Mouse (Mus musculus) gastrocnemius, postnatal 4 days (tissue): ENCODE data around the gene Tjp1. TPM values are rescaled to one million over a fixed set of nuclear protein-coding genes. Genes with fewer than 3 reads are reported as not detected.

Experiments used
- DNase-seq, 2 experiments: peaks; one replicate each; pipeline ENCODE4 v3.0.0; 2021 to 2022; ENCODE audit warnings: low spot score in 2 of 2, mixed read lengths in 2 of 2
- long read RNA-seq, 2 experiments: library from polyadenylated mRNA; stranded (forward); transcript quantifications; one replicate each; pipeline ENCODE4 v2.0.0; 2021
- total RNA-seq, 2 experiments: library from RNA; stranded (reverse); gene quantifications; 2 replicates each; pipeline ENCODE4 v1.2.3; 2021

The Tjp1 gene
- 10 to 100 TPM; 71.2 to 73.6 TPM for total RNA-seq
- long read RNA-seq, experiment 1, full-length matches to known transcripts = 1 of 3 reads
- long read RNA-seq, experiment 1, partial matches to known transcripts = 0 of 3 reads
- long read RNA-seq, experiment 1, other reads (novel, unspliced or antisense) = 2 of 3 reads
- long read RNA-seq, experiment 2, partial matches to known transcripts = 2 of 4 reads
- long read RNA-seq, experiment 2, other reads (novel, unspliced or antisense) = 2 of 4 reads

DNA sequence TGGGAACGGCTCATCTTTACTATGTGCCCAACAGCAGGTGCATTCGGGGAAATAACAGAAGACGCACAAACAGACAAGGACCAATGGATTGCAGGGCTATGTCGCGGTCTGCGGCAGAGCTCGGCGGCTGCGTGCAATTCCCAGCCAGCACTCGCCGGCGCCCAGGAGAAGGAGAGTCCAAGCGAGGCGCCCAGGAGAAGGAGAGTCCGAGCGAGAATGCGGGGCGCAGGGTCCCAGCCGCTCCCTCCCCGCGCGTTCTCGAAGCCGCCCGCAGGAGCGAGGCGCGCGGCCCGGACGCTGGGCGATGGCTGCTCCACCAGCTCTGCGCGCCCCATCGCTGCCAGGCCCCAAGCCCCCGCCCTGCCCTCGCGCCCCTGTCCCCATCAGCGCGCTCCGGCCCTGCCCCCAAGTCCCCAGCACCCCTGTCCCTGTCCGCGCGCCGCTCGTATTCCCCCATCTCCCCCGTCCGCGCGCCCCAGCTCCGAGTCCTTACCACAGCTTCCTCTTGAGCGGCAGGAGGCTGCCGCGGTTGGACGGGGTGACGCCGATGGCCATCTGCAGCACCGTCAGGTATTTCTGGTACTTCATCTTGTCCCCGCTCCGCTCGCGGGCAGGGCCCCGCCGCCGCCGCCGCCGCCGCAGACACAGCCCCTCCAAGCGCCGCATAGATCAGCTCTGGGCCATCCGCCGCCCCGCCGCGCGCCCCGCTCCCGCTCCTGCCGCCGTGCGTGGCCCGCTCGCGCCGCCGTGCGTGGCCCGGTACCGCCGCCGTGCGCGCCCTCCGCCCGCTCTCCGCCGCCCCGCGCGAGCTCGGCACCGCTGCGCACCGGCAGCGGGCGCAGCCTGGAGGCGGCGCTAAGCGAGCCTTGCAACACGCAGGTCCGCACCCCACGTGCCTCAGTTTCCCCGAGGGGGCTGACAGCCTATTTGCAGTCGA is at the start of gene Tjp1:
TSS of gene Tjp1 (minus strand) at position 711 of the 937 bp plus-strand sequence.
- DNase-seq = no peak

DNA sequence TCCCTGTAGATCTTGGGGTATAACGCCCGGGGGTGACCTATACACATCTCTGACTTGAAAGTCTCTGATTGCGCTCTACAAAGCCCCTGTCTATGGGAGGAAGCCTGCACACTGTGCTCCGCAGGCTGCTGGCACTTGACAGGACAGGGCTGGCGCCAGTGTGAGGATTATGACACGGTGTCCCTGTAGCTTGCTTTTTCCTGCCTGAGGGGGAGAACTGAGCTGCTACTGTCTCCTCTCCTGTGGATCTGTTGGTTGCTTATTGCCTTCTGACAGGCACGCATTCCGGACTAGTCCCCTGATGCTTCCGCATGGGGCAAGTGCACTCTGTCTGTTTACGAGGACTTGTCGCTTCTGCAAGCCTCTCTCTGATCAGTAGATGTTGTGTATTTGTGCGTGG is 49.5 kb upstream of the Tjp1 start:
- DNase-seq = no peak

DNA sequence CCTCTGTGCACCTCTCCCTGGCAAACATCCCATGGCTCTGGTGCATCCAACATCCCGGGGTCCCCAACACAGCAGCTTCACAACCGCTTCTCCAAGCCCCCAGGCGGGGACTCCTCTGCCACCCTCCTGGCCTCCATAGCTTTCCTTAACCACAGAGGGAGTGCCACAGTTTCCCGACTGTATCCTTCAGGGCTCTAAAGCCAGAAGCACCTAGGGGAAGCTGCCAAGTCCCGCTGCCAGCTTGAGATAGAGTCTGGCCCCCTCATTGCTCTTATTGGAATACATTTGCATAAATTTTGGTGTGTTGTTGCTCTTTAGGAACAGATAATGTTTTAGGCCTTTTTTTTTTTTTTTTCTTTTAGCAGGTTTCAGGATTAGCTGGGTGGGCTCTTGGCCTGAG is 45.1 kb upstream of the Tjp1 start:
- DNase-seq = no peak

GRCm38 (mm10) chr7:65570691-65571090 is 43.1 kb upstream of the Tjp1 start:
- no peak for DNase-seq

DNA sequence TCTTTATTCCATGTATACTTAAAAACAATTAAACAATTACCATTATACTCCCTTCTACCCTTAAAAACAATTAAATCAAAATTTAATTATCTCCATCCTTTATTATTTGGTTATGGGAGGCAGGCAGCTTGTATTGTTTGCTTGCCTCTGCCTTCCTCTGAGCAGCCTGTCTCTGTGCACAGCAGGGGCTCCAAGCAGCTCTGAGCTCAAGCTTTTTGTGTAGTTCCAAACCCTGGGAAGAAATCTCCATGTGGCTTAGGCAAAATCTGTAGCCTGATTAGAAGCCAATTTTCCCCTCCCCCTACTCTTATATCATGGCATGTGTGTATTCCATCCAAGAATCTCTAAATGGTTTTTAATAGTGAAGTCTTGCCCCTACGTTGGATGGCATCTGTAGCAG is 28.4 kb upstream of the Tjp1 start:
- DNase-seq = no peak

GRCm38 (mm10) chr7:65545741-65546140 is 18.2 kb upstream of the Tjp1 start:
- DNase-seq = no peak

- no peak for DNase-seq
Measured at GRCm38 (mm10) chr7:65532689-65533088, 5.1 kb upstream of the Tjp1 start.

DNA sequence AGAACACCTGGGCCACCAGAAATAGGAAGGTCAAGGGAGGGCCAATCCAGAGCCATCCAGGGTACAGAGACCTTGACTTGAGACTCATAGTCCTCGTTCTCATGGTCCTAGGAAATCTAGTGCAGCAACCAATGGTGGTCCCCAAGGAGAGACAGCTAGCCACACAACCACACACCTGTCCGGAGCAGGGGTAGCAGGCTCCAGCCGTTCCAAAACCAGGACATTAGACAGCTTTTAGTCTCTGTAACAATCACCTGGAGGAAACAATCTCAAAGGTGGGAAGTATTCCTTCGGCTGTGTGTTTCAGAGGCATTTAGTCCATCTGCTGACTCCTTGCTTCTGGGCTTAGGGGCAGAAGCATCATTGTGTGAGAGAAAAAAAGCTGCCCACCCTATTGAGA is 4.5 kb downstream of the Tjp1 start:
- no peak for DNase-seq

DNA sequence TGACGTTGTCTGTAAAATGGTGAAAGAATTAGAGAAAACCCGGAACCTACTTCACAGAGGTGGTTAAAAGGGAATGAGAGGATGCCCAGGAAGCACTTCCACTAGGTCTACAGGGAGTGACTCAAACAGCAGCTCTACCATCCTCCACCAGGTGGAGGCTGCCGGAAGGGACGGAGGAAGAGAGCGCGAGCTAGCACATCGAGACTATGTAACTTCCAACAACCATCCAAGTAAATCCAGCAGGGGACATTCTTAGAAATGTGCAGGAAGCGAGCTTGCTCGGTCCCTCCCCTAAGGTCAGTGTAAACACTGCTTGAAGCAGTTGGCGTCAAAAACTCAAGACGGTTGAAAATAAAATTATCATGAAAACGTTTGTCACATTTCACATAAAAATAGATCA is 5.1 kb downstream of the Tjp1 start:
- no peak for DNase-seq

DNA sequence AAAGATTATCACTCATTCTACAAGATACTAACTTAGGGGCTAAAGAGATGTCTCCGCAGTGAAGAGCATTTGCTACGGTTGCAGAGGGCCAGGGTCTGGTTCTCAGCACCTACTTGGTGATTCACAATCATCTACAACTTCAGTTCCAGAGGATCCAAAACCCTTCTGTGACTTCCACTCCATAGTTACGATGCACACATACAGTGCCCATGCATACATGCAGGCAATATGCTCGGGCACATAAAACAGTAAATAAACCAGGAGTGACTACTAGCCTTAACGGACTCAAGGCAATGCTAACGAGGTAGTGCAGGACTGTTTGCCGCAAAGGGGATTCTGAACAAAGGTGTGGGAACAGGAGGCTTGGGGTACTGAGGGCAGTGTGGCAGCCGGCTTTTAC is 7.0 kb downstream of the Tjp1 start:
- no peak for DNase-seq

GRCm38 (mm10) chr7:65519788-65520563 is 7.6 kb downstream of the Tjp1 start:
- DNase-seq = peak; percentile 47 to 66

GRCm38 (mm10) chr7:65516903-65517302 is 10.7 kb downstream of the Tjp1 start:
- no peak for DNase-seq

DNA sequence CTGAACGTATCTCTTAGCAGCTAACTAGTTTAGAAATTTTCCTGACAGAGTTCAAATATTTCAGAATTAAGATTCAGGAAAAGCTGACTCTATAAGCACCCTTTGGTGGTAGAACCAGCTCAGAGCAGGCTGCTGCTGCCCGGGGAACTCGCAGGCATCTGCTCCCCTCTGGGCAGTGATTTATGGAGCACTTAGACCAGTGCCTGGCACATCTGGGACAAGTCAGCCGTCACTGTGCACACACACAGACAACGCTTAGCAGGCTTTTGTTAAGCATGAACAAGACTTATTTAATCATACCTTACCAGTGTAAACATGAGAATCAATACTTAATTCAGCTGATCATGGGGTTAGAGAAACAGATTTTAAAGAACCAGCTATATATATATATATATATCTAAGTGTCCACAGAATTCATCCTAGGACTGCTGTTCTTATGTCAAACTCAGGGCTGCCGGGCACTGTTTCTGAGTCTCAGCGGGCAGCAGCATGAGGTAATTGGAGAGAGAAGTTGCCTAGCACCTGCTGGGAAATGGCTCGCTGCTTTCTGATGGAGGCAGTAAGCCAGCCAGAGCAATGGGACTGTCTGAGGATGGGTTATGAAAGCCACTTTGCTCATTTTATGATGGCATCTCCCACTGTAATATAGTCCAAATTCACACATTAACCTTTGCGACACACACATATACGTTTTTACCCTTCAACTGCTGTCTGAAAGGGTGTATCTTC is 14.0 kb downstream of the Tjp1 start:
- DNase-seq = no peak

DNA sequence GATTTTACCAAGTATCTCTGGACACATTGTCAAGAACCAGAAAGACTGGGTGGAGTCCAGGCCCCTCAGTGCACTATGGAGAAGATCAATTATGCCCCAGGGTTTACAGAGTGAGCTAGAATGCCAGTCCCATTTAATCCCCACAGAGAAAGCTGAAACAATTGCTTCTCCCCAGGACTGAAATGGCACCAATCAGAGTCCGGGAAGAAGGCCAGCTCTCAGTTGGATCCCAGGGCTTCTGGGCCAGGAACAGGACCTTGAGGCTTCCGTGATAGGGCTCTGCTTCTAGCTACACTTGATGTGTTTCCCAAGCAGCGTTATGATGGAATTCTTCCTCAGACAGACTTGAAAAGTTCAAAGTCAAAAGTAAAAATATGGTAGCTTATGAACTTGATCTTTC is 18.2 kb downstream of the Tjp1 start:
- peak in 1 of 2 experiments; percentile 24 for DNase-seq

DNA sequence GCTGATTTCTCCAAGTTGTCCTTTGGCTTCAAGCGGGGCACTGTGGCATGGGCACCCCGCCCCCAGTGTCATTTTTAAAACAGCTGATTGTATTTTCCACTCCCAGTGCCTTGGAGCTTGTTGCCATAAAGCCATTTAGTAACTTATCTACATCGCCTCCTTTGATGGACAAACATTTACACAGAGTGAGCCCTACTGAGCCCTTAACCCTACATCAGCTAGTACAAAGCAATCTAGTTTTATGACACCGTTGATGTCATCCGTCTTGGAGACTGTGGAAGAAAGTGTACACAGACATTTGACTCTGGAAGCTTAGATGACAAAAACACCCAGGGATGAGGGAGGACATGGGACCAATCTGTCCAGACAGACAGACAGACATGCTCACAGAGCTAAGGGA is 20.2 kb downstream of the Tjp1 start:
- DNase-seq = no peak

DNA sequence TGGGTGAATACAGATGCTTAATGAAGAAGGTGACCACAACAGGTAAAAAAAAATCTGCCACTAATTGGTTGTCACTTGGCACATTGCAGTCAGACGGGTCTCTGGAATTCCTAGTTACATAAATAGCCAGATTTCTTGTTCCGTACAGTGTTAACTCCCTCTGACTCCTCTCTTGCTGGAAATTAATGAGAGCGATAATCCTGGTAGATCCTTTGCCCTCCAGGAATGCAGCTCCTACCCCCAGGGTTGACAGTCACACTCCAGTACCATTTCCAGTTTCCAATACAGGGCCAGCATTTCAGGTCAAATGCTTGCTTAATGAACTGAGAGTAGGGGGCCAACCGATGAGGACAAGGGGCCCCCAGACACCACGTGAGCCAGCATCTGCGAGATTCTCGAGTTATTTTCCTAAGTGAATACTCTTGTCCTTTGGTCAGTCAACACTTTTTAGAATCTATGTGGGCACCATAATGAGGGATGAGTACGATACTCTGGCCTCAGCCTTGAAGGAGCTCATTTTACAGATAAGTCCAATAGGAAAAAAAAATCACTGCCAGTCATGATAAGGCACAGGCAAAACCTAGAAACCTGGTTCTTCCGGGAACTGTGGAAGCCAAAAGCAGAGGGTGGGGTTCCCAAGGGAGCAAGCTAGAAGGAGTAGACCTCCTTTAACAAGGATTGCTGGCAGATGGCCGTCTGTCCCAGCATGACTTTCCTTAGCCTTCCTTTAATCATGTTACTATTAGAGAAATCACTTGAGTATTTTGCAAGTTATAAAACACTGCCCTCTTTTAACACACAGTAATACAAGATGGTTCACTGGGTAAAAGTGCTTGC is 24.9 kb downstream of the Tjp1 start:
- no peak for DNase-seq

- DNase-seq = no peak
Measured at GRCm38 (mm10) chr7:65500746-65501145, 26.8 kb downstream of the Tjp1 start.

DNA sequence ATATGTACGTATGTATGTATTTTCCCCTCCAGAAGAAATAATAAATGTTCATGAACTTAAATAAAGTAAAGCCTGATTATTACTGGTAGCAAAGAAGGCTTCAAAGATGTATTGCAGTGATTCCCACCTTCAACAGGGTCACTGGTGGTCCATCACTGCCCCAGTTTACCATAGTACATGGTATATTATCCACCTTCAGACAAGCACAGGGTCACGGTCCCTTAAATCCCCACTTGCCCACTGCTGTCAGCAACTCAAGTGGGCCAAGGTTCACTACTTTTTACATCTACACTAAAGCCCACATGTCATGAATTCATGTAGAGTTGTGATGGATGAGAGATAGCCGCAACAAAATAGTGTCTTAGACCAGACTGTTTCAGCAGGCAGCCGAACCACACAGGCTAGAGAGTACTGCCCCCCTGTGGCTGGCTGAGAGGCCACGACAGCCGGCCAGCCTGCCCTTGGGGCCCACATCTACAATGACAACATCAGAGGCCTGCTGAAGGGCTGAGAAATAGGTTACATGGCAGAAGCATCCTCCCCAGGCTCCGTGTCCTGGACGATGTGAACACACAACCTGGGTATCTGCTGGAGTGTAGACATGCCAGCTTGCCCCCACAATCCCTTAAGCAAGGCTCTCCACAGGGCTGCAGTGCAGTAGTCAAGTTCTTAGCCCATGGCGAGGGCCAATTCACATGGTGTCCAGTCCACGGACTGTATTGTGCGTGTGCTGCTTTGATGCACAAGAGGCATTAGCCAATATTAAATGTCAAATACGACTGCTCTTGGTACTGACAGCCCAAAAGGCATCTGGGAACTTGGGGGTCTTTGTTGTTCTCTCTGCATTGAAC is 29.6 kb downstream of the Tjp1 start:
- DNase-seq = peak; percentile 50 to 73

- DNase-seq = no peak
Measured at GRCm38 (mm10) chr7:65490526-65490925, 37.1 kb downstream of the Tjp1 start.
